8 mouse cellular contexts compared by ENCODE assay signal in the genomic region with DNA sequence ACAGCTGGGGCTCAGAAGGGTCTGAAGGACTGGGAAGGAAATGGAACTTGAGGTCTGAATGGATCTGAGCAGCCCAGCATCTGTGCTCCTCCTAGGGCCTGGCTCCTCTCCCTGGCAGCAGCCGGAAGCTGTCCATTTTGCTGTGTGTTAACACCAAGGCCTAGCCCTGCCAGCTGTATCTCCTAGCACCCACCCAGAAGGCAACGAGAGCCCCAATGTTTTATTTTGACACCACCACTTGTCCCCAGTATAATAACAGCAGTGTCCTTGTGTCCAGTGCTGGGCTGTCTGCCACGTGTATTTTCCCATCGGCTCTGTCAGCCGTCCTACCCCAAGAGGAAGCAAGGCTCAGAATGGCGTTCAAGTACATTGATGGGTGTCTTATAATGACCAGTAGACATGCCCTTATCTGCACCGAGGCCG. TPM values are rescaled to one million over a fixed set of nuclear protein-coding genes. Genes with fewer than 3 reads are reported as not detected.
A peak's percentile ranks its signal among the peaks of the same experiment; 100 is the strongest.
DNase-seq lines count a peak whose midpoint lies in the region; ATAC-seq lines count a peak whose summit lies in the region.

No protein-coding gene starts in this region.

- H3K36me3 ChIP-seq in neural tube, embryonic 12.5 days: peaks cover 3% of the 10 kb centered on the region; the same call in 1 of the 2 replicates
- H3K36me3 ChIP-seq in intestine, embryonic 15.5 days: no peaks in the 10 kb centered on the region

- ATAC-seq in cerebellum, adult (ENCODE audit: insufficient number of reproducible peaks, low FRiP score, low TSS enrichment): no peak
- ATAC-seq in neural tube, embryonic 12.5 days (ENCODE audit: low FRiP score, low read depth): no peak
- ATAC-seq in intestine, embryonic 15.5 days: peak; percentile 48; the same call in 1 of the 2 replicates

- H3K4me1 ChIP-seq in neural tube, embryonic 12.5 days: peaks cover 71% of the 10 kb centered on the region
- peaks cover 52% of the 10 kb centered on the region for H3K4me1 ChIP-seq in intestine, embryonic 15.5 days (replicated peaks)

- peak; percentile 73 for DNase-seq in cerebellum, adult 11-12 months
- DNase-seq in neural tube, embryonic 10.5 days (ENCODE audit: extremely low spot score, low spot score): no peak
- DNase-seq in right cerebral cortex, postnatal 4 days: peak; percentile 41
- no peak for DNase-seq in thymus, postnatal 14 days
- DNase-seq in embryo, embryonic 11 days: no peak

- 0 out of 2 replicates have a peak overlapping the region, but pooled peaks have one; percentile 18 for H3K4me2 ChIP-seq in neural tube, embryonic 12.5 days (replicated peaks)
- no peak overlapping the region for H3K4me2 ChIP-seq in intestine, embryonic 15.5 days (replicated peaks)

- 79% methylated on average over 8 of the region's 8 CpGs for WGBS in neural tube, embryonic 12.5 days
- 53% methylated on average over 8 of the region's 8 CpGs for WGBS in intestine, embryonic 15.5 days

- H3K27ac ChIP-seq in neural tube, embryonic 12.5 days: peak overlapping the region; percentile 6; the same call in 1 of the 2 replicates
- H3K27ac ChIP-seq in intestine, embryonic 15.5 days: peak overlapping the region; percentile 32

- no peaks in the 10 kb centered on the region for H3K27me3 ChIP-seq in neural tube, embryonic 12.5 days (replicated peaks)
- H3K27me3 ChIP-seq in intestine, embryonic 15.5 days (replicated peaks): no peaks in the 10 kb centered on the region

- no peaks in the 10 kb centered on the region for H3K9me3 ChIP-seq in neural tube, embryonic 12.5 days
- H3K9me3 ChIP-seq in intestine, embryonic 15.5 days: no peaks in the 10 kb centered on the region

- H3K9ac ChIP-seq in neural tube, embryonic 12.5 days: 0 out of 2 replicates have a peak overlapping the region, but pooled peaks have one; percentile 21
- H3K9ac ChIP-seq in intestine, embryonic 15.5 days: no peak overlapping the region

- no peak overlapping the region for H3K4me3 ChIP-seq in neural tube, embryonic 12.5 days
- no peak overlapping the region for H3K4me3 ChIP-seq in intestine, embryonic 15.5 days (replicated peaks)

RNA-seq across cellular contexts. Expression of a gene that starts 17.4 kb away (rescaled TPM):
- polyA plus RNA-seq in neural tube, embryonic 12.5 days (2016; fragmentation: Nextera tagmentation; extraction: Ambion mirVana): 106 and 108 TPM in 2 replicates
- 23.9 and 25.0 TPM in 2 replicates for polyA plus RNA-seq in intestine, embryonic 15.5 days (2015; fragmentation: Nextera tagmentation; extraction: Ambion mirVana)

RNA-seq across cellular contexts. Expression of a gene that starts 51.2 kb away (rescaled TPM):
- polyA plus RNA-seq in neural tube, embryonic 12.5 days (2016; fragmentation: Nextera tagmentation; extraction: Ambion mirVana): 0.15 TPM in 2 replicates
- 3.3 and 4.2 TPM in 2 replicates for polyA plus RNA-seq in intestine, embryonic 15.5 days (2015; fragmentation: Nextera tagmentation; extraction: Ambion mirVana)

Comparison
In these comparisons a context has a peak if more than half of its experiments do, and no peak if none do; other contexts are left out.
1. DNase-seq: peak in cerebellum, adult 11-12 months (single experiment) and right cerebral cortex, postnatal 4 days (single experiment); none in neural tube, embryonic 10.5 days (single experiment), thymus, postnatal 14 days (single experiment) and embryo, embryonic 11 days (single experiment).